Mouse (Mus musculus) embryonic facial prominence, embryonic 10.5 days (tissue): ENCODE measurements around the gene Wipi1. TPM values are rescaled to one million over a fixed set of nuclear protein-coding genes. Genes with fewer than 3 reads are reported as not detected.

Source experiments
- DNase-seq: peaks from one replicate; pipeline ENCODE4 v3.0.0-alpha.2; 2017; ENCODE audit warnings: low spot score
- H3K27ac ChIP-seq: fragments of 300-500 bp; sonication (generic); replicated peaks from 2 replicates; pipeline ENCODE4 v1.5.1; 2016; ENCODE audit warnings: mild to moderate bottlenecking
- H3K27me3 ChIP-seq: fragments of 300-500 bp; sonication (generic); replicated peaks from 2 replicates; pipeline ENCODE4 v1.6.1; 2016; ENCODE audit warnings: low read depth, mild to moderate bottlenecking; ENCODE audit not compliant: poor library complexity, severe bottlenecking
- H3K36me3 ChIP-seq: fragments of 300-500 bp; sonication (generic); replicated peaks from 2 replicates; pipeline ENCODE4 v1.6.1; 2016; ENCODE audit warnings: mild to moderate bottlenecking, moderate library complexity
- H3K4me1 ChIP-seq: fragments of 300-500 bp; sonication (generic); 2 replicates; pipeline ENCODE4 v1.6.1; 2016
- H3K4me3 ChIP-seq: fragments of 300-500 bp; sonication (generic); 2 replicates; pipeline ENCODE4 v1.5.1; 2016; ENCODE audit warnings: mild to moderate bottlenecking, moderate library complexity
- H3K9me3 ChIP-seq: fragments of 300-500 bp; sonication (generic); 2 replicates; pipeline ENCODE4 v1.6.1; 2016; ENCODE audit warnings: mild to moderate bottlenecking
- WGBS: fragments of 180-500 bp; shearing (Covaris S2); methylation state at CpG from one replicate; pipeline ENCODE4 v1.1.7; 2016; 5-methylcytosine and 5-hydroxymethylcytosine counted together
- polyA plus RNA-seq: library from polyadenylated mRNA; unstranded; fragments of >200 nt; fragmentation: Nextera tagmentation; extraction: Ambion mirVana; gene quantifications from 2 replicates; pipeline ENCODE4 v1.2.1, GENCODE M21; 2016

The Wipi1 gene
- polyA plus RNA-seq, 1 experiment from 2014 or later = 25.3 TPM

- H3K4me1 ChIP-seq = peaks cover 23% of the 10 kb centered on the region
- WGBS = 67% methylated on average over 12 of the region's 12 CpGs
- H3K4me3 ChIP-seq = no peak overlapping the region
- H3K27me3 ChIP-seq = peaks cover 4% of the 10 kb centered on the region; the same call in 1 of the 2 replicates
- DNase-seq = no peak
- H3K36me3 ChIP-seq = no peaks in the 10 kb centered on the region
- no peak overlapping the region for H3K27ac ChIP-seq
- no peaks in the 10 kb centered on the region for H3K9me3 ChIP-seq
These were observed 66.0 kb downstream of the Wipi1 start for GRCm38 (mm10) chr11:109545700-109546143.

- no peak overlapping the region for H3K27ac ChIP-seq
- DNase-seq = no peak
- 70% methylated on average over 7 of the region's 7 CpGs for whole genome bisulfite sequencing
These were observed 66.5 kb downstream of the Wipi1 start for GRCm38 (mm10) chr11:109545265-109545664.

GRCm38 (mm10) chr11:109544432-109544831 is 67.3 kb downstream of the Wipi1 start:
- Histone ChIP-seq H3K4me3 (no peak overlapping the region), H3K27ac (no peak overlapping the region), H3K4me1 (peaks cover 27% of the 10 kb centered on the region), H3K36me3 (no peaks in the 10 kb centered on the region), H3K27me3 (peaks cover 4% of the 10 kb centered on the region; the same call in 1 of the 2 replicates), H3K9me3 (no peaks in the 10 kb centered on the region)
- no peak for DNase-seq
- WGBS = 84% methylated on average over 7 of the region's 7 CpGs

More at GRCm38 (mm10) chr11:109545265-109545664, 66.5 kb downstream of the Wipi1 start:
- H3K9me3 ChIP-seq = no peaks in the 10 kb centered on the region
- H3K4me1 ChIP-seq = peaks cover 23% of the 10 kb centered on the region
- H3K4me3 ChIP-seq = no peak overlapping the region
- H3K27me3 ChIP-seq = peaks cover 4% of the 10 kb centered on the region; the same call in 1 of the 2 replicates
- no peaks in the 10 kb centered on the region for H3K36me3 ChIP-seq

GRCm38 (mm10) chr11:109543466-109543865 is 68.3 kb downstream of the Wipi1 start:
- WGBS = 76% methylated on average over 9 of the region's 9 CpGs
- Histone ChIP-seq H3K4me3 (no peak overlapping the region), H3K36me3 (no peaks in the 10 kb centered on the region), H3K9me3 (no peaks in the 10 kb centered on the region), H3K27me3 (peaks cover 4% of the 10 kb centered on the region; the same call in 1 of the 2 replicates), H3K4me1 (peaks cover 37% of the 10 kb centered on the region), H3K27ac (no peak overlapping the region; the same call in 1 of the 2 replicates)
- DNase-seq = no peak

- Histone ChIP-seq H3K4me3 (no peak overlapping the region), H3K27me3 (peaks cover 4% of the 10 kb centered on the region; the same call in 1 of the 2 replicates), H3K27ac (peak overlapping the region; percentile 63; the same call in 1 of the 2 replicates), H3K36me3 (no peaks in the 10 kb centered on the region), H3K4me1 (peaks cover 25% of the 10 kb centered on the region), H3K9me3 (no peaks in the 10 kb centered on the region)
- peak; percentile 32 for DNase-seq
- WGBS = 50% methylated on average over 6 of the region's 6 CpGs
These were observed 72.5 kb downstream of the Wipi1 start for GRCm38 (mm10) chr11:109539290-109539689.

GRCm38 (mm10) chr11:109536939-109537338 is 74.8 kb downstream of the Wipi1 start:
- H3K27me3 ChIP-seq = peaks cover 4% of the 10 kb centered on the region; the same call in 1 of the 2 replicates
- H3K9me3 ChIP-seq = no peaks in the 10 kb centered on the region
- no peak overlapping the region for H3K27ac ChIP-seq
- no peak overlapping the region for H3K4me3 ChIP-seq
- no peak for DNase-seq
- 72% methylated on average over 5 of the region's 5 CpGs for WGBS
- H3K4me1 ChIP-seq = peaks cover 23% of the 10 kb centered on the region
- H3K36me3 ChIP-seq = no peaks in the 10 kb centered on the region

GRCm38 (mm10) chr11:109535966-109536365 is 75.8 kb downstream of the Wipi1 start:
- H3K9me3 ChIP-seq = no peaks in the 10 kb centered on the region
- no peak overlapping the region for H3K4me3 ChIP-seq
- peaks cover 2% of the 10 kb centered on the region; the same call in 1 of the 2 replicates for H3K27me3 ChIP-seq
- peaks cover 23% of the 10 kb centered on the region for H3K4me1 ChIP-seq
- DNase-seq = no peak
- H3K36me3 ChIP-seq = no peaks in the 10 kb centered on the region
- H3K27ac ChIP-seq = no peak overlapping the region
- WGBS = 89% methylated on average over 6 of the region's 6 CpGs

GRCm38 (mm10) chr11:109530030-109530429 is 81.7 kb downstream of the Wipi1 start:
- 82% methylated on average over 4 of the region's 4 CpGs for WGBS
- Histone ChIP-seq H3K36me3 (no peaks in the 10 kb centered on the region), H3K9me3 (no peaks in the 10 kb centered on the region), H3K4me3 (no peak overlapping the region), H3K27ac (no peak overlapping the region), H3K27me3 (no peaks in the 10 kb centered on the region), H3K4me1 (0 out of 2 replicates have a peak, but pooled peaks cover 3% of the 10 kb centered on the region)
- DNase-seq = no peak

GRCm38 (mm10) chr11:109525571-109525970 is 86.2 kb downstream of the Wipi1 start:
- 91% methylated on average over 4 of the region's 4 CpGs for WGBS
- Histone ChIP-seq H3K4me1 (peaks cover 7% of the 10 kb centered on the region; the same call in 1 of the 2 replicates), H3K4me3 (no peak overlapping the region)

GRCm38 (mm10) chr11:109524869-109525268 is 86.9 kb downstream of the Wipi1 start:
- Histone ChIP-seq H3K27me3 (no peaks in the 10 kb centered on the region), H3K4me1 (peaks cover 7% of the 10 kb centered on the region; the same call in 1 of the 2 replicates), H3K36me3 (no peaks in the 10 kb centered on the region), H3K27ac (no peak overlapping the region), H3K9me3 (no peaks in the 10 kb centered on the region), H3K4me3 (no peak overlapping the region)
- DNase-seq = no peak
- 90% methylated on average over 5 of the region's 5 CpGs for WGBS

More at GRCm38 (mm10) chr11:109525571-109525970, 86.2 kb downstream of the Wipi1 start:
- H3K27ac ChIP-seq = no peak overlapping the region
- no peaks in the 10 kb centered on the region for H3K27me3 ChIP-seq
- no peaks in the 10 kb centered on the region for H3K9me3 ChIP-seq
- DNase-seq = no peak
- H3K36me3 ChIP-seq = no peaks in the 10 kb centered on the region

Other genes with a start within 250 kb of the Wipi1 start
- 18.3 and 18.5 TPM in 2 replicates for gene Gna13, start 249.1 kb downstream of the Wipi1 start, polyA plus RNA-seq
- not detected in 2 replicates for gene 9930022D16Rik, start 198.1 kb downstream of the Wipi1 start, polyA plus RNA-seq
- gene Amz2, start 186.0 kb downstream of the Wipi1 start, polyA plus RNA-seq = 34.5 and 41.6 TPM in 2 replicates
- gene Arsg, start 138.6 kb downstream of the Wipi1 start, polyA plus RNA-seq = 1.5 and 1.6 TPM in 2 replicates
- gene Slc16a6, start 138.4 kb downstream of the Wipi1 start, polyA plus RNA-seq = 3.8 TPM in 2 replicates
- 328 and 349 TPM in 2 replicates for gene Prkar1a, start 37.4 kb upstream of the Wipi1 start, polyA plus RNA-seq
- 0.69 and 1.1 TPM in 2 replicates for gene Fam20a, start 110.3 kb upstream of the Wipi1 start, polyA plus RNA-seq
- gene 1700012B07Rik, start 216.1 kb upstream of the Wipi1 start, polyA plus RNA-seq = not detected in 2 replicates